Mouse (Mus musculus): Measurements from ENCODE around the gene Cldn12.

The Cldn12 gene

DNA sequence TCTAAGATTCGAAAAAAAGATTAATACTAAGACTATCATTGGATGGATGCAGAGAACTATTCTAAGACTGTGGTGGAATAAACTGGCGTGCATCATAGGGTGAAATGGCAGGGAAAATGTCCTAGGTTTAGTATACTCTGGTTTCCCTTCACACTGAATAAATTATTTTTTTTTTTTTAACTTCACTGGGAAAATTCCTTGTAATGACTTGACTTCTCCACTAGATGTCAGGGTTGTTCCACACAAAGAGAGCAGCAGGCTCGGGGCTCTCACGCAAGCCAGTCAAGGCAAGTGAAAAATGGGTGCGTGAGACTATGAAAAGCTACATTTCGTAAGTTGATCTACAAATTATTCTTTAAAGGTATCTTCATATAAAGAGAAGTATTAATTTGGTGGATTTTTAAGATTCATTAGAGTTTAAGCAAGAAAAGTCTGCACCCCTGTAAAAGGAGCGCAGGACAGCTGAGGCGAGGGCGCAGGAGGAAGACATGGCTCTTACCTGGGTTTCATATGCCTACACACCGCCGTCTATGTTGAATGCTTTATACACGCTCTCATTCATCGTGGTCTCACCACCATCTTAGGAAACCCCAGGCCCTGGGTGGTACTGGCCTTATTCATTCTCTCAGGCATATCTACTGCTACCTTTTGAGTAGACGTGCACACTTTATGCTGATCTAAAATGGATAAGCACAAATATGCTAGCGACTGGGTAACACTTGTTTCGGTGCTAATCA is 20.3 kb downstream of the Cldn12 start:
- DNase-seq, result peak; percentile 47

GRCm38 (mm10) chr5:5492163-5492562 is 22.6 kb downstream of the Cldn12 start:
- no peak for DNase-seq

DNA sequence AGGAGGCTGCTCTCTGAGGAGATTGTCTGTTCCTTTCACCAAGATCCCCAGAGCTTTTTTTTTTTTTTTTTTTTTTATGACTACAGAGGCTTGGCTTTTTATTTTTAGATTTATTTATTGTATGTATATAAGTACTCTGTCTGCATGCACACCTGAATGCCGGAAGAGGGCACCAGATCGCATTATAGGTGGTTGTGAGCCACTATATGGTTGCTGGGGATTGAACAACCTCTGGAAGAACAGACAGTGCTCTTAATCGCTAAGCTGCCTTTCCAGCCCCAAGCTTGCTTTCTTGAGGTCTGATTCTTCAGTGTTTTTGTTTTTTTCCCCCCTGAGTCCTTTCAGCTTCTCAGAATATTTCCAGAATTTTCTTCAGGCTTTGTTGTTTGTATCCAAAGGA is 28.7 kb downstream of the Cldn12 start:
- DNase-seq, result no peak

- DNase-seq, result no peak
Measured at GRCm38 (mm10) chr5:5483254-5483858, 31.4 kb downstream of the Cldn12 start.

- DNase-seq, result peak; percentile 21
Measured at GRCm38 (mm10) chr5:5481662-5482061, 33.1 kb downstream of the Cldn12 start.

DNA sequence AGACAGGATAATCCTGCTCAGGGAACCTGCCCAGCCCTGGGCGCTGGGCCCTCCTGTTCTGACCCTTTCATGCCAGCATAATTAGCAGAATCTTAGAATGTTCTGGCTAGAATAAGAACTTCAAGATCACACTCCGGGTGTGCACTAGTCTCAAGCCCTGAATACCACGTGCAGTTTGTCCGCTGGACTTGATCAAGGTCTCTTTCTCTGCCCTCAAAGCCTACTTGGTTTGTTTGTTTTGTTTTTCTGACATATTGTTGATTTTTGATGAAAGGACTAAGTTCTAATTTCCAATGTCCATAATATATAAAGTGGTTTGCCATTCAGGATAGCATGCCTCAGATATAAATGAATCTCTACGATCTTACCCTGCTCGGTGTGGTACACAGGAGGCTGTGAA is 35.7 kb downstream of the Cldn12 start, which contains the start of gene 1700015F17Rik:
Gene 1700015F17Rik, minus strand, starts transcription at position 101 of the 400 bp plus-strand sequence.
- no peak for DNase-seq

GRCm38 (mm10) chr5:5476133-5476532 is 38.6 kb downstream of the Cldn12 start:
- peak; percentile 9 for DNase-seq

GRCm38 (mm10) chr5:5465256-5465655 is 49.5 kb downstream of the Cldn12 start:
- DNase-seq, result no peak

Data from kidney, postnatal 14 days (tissue).